Comparison of ENCODE assay signal across 14 mouse cellular contexts in genomic region chr7:107702461-107703380, GRCm38 (mm10). TPM values are rescaled to one million over a fixed set of nuclear protein-coding genes. Genes with fewer than 3 reads are reported as not detected.
DNase-seq lines count a peak whose midpoint lies in the region; ATAC-seq lines count a peak whose summit lies in the region.
"Had no signal": no experiment of that assay in that cellular context is flagged by ENCODE, and none has a peak within 500 bp of the region (broad histone marks: within the 10 kb centered on the region; RNA-seq: fewer than 3 reads in every experiment).

No protein-coding gene starts in this region.

- H3K9ac ChIP-seq in embryonic facial prominence, embryonic 15.5 days = no peak overlapping the region
- no peak overlapping the region for H3K9ac ChIP-seq in limb, embryonic 12.5 days (replicated peaks)
- H3K9ac ChIP-seq: forebrain, embryonic 12.5 days; liver, embryonic 13.5 days had no signal

- peaks cover 12% of the 10 kb centered on the region; the same call in 1 of the 2 replicates for H3K4me1 ChIP-seq in embryonic facial prominence, embryonic 15.5 days
- H3K4me1 ChIP-seq in limb, embryonic 12.5 days (replicated peaks) = peaks cover 18% of the 10 kb centered on the region
- H3K4me1 ChIP-seq: forebrain, embryonic 12.5 days had no signal

- 0 out of 2 replicates have a peak, but pooled peaks cover 6% of the 10 kb centered on the region for H3K36me3 ChIP-seq in embryonic facial prominence, embryonic 15.5 days
- peaks cover 25% of the 10 kb centered on the region; the same call in 1 of the 2 replicates for H3K36me3 ChIP-seq in limb, embryonic 12.5 days
- H3K36me3 ChIP-seq: forebrain, embryonic 12.5 days; liver, embryonic 13.5 days had no signal

- no peak for ATAC-seq in CD4-positive, CD25-positive, alpha-beta regulatory T cell, adult 4 months
- ATAC-seq in embryonic facial prominence, embryonic 15.5 days (ENCODE audit: insufficient number of reproducible peaks, low FRiP score, low TSS enrichment, low read depth) = no peak
- ATAC-seq in limb, embryonic 12.5 days (ENCODE audit: insufficient number of reproducible peaks, insufficient read depth, low FRiP score, low TSS enrichment, low read depth) = peak; percentile 24; the same call in 1 of the 2 replicates
- ATAC-seq: inflammation-experienced regulatory T-cells, adult 6 months had no signal

- no peaks in the 10 kb centered on the region for H3K9me3 ChIP-seq in embryonic facial prominence, embryonic 15.5 days (replicated peaks)
- H3K9me3 ChIP-seq in limb, embryonic 12.5 days = no peaks in the 10 kb centered on the region
- H3K9me3 ChIP-seq: forebrain, embryonic 12.5 days; liver, embryonic 13.5 days had no signal

- no peaks in the 10 kb centered on the region for H3K27me3 ChIP-seq in embryonic facial prominence, embryonic 15.5 days
- no peaks in the 10 kb centered on the region for H3K27me3 ChIP-seq in limb, embryonic 12.5 days
- H3K27me3 ChIP-seq: forebrain, embryonic 12.5 days; liver, embryonic 13.5 days had no signal

- DNase-seq in CD4-positive, CD25-positive, alpha-beta regulatory T cell, adult 2 months (ENCODE audit: low read depth, low spot score) = peak; percentile 17
- peak; percentile 77 for DNase-seq in thymus, postnatal 0 days (ENCODE audit: low spot score)
- no peak for DNase-seq in layer of hippocampus, adult 9-10 months (ENCODE audit: low spot score)
- DNase-seq in cerebellum, postnatal 10 days = no peak
- DNase-seq in left cerebral cortex, postnatal 14 days (ENCODE audit: low spot score in 2 of 2) = no peak
- DNase-seq: adrenal gland, postnatal 14 days; gastrocnemius, postnatal 14 days; liver, embryonic 13.5 days; right cerebral cortex, postnatal 25 days had no signal

- peak overlapping the region; percentile 55; the same call in 1 of the 2 replicates for H3K27ac ChIP-seq in embryonic facial prominence, embryonic 15.5 days (replicated peaks)
- H3K27ac ChIP-seq in limb, embryonic 12.5 days = peak overlapping the region; percentile 69
- H3K27ac ChIP-seq: forebrain, embryonic 12.5 days; liver, embryonic 13.5 days had no signal

- WGBS in embryonic facial prominence, embryonic 15.5 days = 31% methylated on average over 13 of the region's 13 CpGs
- 22% methylated on average over 13 of the region's 13 CpGs for WGBS in limb, embryonic 12.5 days

- H3K4me2 ChIP-seq in embryonic facial prominence, embryonic 15.5 days (replicated peaks) = no peak overlapping the region
- H3K4me2 ChIP-seq in limb, embryonic 12.5 days = peak overlapping the region; percentile 27; the same call in 1 of the 2 replicates
- H3K4me2 ChIP-seq: forebrain, embryonic 12.5 days; liver, embryonic 13.5 days had no signal

- intact Hi-C loops in left cerebral cortex, postnatal 14 days (cut with DNase I) = no loop called here

- no peak overlapping the region for H3K4me3 ChIP-seq in embryonic facial prominence, embryonic 15.5 days (replicated peaks)
- no peak overlapping the region for H3K4me3 ChIP-seq in limb, embryonic 12.5 days (replicated peaks)
- H3K4me3 ChIP-seq: forebrain, embryonic 12.5 days; liver, embryonic 13.5 days had no signal

RNA-seq across cellular contexts. Expression of gene Cyb5r2, which starts 55.1 kb away (rescaled TPM):
- not detected for polyA plus RNA-seq in CD4-positive, CD25-positive, alpha-beta regulatory T cell, adult 4 months (2017; shearing (Covaris generic))
- polyA plus RNA-seq in embryonic facial prominence, embryonic 15.5 days (2015; fragmentation: Nextera tagmentation; extraction: Ambion mirVana) = 0.53 and 0.72 TPM in 2 replicates
- 0.16 and 0.37 TPM in 2 replicates for polyA plus RNA-seq in limb, embryonic 12.5 days (2016; fragmentation: Nextera tagmentation; extraction: Ambion mirVana)
- polyA plus RNA-seq in thymus, postnatal 0 days (2015; fragmentation: Nextera tagmentation; extraction: Ambion mirVana) = 0.08 and 0.10 TPM in 2 replicates
- not detected for total RNA-seq in left cerebral cortex, postnatal 14 days (2021)
- total RNA-seq: adrenal gland, postnatal 14 days had no signal
- polyA plus RNA-seq: forebrain, embryonic 12.5 days; inflammation-experienced regulatory T-cells, adult 6 months had no signal

Comparison
In these comparisons a context has a peak if more than half of its experiments do, and no peak if none do; other contexts are left out.
1. DNase-seq: peak in CD4-positive, CD25-positive, alpha-beta regulatory T cell, adult 2 months (single experiment) and thymus, postnatal 0 days (single experiment); none in layer of hippocampus, adult 9-10 months (single experiment), cerebellum, postnatal 10 days (0 of 2) and left cerebral cortex, postnatal 14 days (0 of 2).